Mouse (Mus musculus) left cerebral cortex, adult 2 months (tissue): ENCODE data around the gene Mettl14. TPM values are rescaled to one million over a fixed set of nuclear protein-coding genes. Genes with fewer than 3 reads are reported as not detected.
A peak's percentile ranks its signal among the peaks of the same experiment; 100 is the strongest.

Experiments
- DNase-seq, 2 experiments: peaks; one replicate each; pipeline ENCODE4 v3.0.0; 2021 to 2022; ENCODE audit warnings: low spot score in 2 of 2, mixed read lengths in 1 of 2; ENCODE audit errors: extremely low spot score in 1 of 2
- H3K27ac ChIP-seq: fragments of 200-600 bp; 2 replicates; pipeline ENCODE4 v1.8.1; 2022
- H3K4me3 ChIP-seq: fragments of 200-600 bp; 2 replicates; pipeline ENCODE4 v1.8.1; 2022
- CTCF ChIP-seq: fragments of 200-600 bp; IDR thresholded peaks from 2 replicates; pipeline ENCODE4 v1.8.1; 2022; ENCODE audit warnings: antibody characterized with exemption, mild to moderate bottlenecking, moderate library complexity
- intact Hi-C: fragments of 180-260 bp; cut with DNase I; formaldehyde crosslinking; loops from one replicate; pipeline ENCODE4 v1.15.1; 2025
- long read RNA-seq, 2 experiments: library from polyadenylated mRNA; stranded (forward); transcript quantifications; one replicate each; pipeline ENCODE4 v2.0.0; 2021; ENCODE audit warnings: borderline mapping rate in 2 of 2
- total RNA-seq, 2 experiments: library from RNA; stranded (reverse); gene quantifications; 2 replicates each; pipeline ENCODE4 v1.2.3; 2021

The Mettl14 gene
- 10 to 100 TPM; 11.2 to 12.3 TPM for total RNA-seq
- long read RNA-seq, experiment 1, transcript Mettl14-201 (11 exons, 2,741 nt): major isoform, 8 of 15 reads
- long read RNA-seq, experiment 1, partial matches to known transcripts: 1 of 15 reads
- long read RNA-seq, experiment 1, other reads (novel, unspliced or antisense): 6 of 15 reads
- long read RNA-seq, experiment 2, transcript Mettl14-201 (11 exons, 2,741 nt): major isoform, 5 of 6 reads
- long read RNA-seq, experiment 2, partial matches to known transcripts: 1 of 6 reads
- long read RNA-seq, experiment 2, other reads (novel, unspliced or antisense): 0 of 6 reads

DNA sequence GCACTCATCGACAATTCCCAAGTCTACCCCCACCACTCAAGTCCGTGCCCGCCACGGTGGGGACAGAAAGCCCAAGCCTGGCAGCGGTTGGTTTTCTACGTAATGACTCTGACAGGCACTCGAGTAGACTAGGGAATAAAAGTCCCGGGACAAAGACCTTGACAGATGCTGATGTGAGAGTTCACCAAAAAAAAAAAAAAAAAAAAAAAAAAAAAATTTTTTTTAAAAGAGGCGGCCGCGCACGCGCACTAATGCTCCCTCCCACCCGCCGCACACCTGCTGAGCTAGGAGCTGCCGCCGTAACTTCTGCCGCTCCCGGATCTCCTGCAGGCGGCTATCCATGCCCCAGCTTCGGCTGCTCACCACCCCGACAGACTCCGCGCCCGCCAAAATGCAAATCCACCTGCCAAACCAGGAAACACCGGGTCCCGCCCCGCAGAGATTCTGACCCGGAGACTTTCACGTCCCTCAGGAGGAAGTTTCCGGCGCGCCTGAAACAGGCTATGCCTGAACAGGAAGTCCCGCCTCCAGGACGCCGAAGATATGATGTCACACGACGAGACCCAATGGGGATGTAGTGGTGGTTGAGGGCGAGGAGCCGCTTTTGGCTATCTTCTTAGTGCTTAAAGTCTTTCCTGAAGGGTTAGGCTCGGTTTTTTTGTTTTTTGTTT lies at the start of gene Mettl14:
TSS of gene Mettl14 (minus strand) at position 623 of the 671 bp plus-strand sequence.
- peak; percentile 94 to 95 for DNase-seq
- no peak for TF ChIP-seq CTCF
- Histone ChIP-seq H3K4me3 (peak within 1 kb of the TSS; percentile 83), H3K27ac (peak within 1 kb of the TSS; percentile 91)
- intact Hi-C loops: loop anchor here (1.0 to 10.0 kb wide), 3 partner anchors 61 to 889 kb away; partner anchors contain the start of gene Prss12

- no peak overlapping the region for H3K27ac ChIP-seq
- TF ChIP-seq CTCF: no peak
- no peak overlapping the region for H3K4me3 ChIP-seq
- DNase-seq: no peak
- intact Hi-C loops: no loop called here
Observed at GRCm38 (mm10) chr3:123433362-123433761, 47.5 kb upstream of the Mettl14 start.

DNA sequence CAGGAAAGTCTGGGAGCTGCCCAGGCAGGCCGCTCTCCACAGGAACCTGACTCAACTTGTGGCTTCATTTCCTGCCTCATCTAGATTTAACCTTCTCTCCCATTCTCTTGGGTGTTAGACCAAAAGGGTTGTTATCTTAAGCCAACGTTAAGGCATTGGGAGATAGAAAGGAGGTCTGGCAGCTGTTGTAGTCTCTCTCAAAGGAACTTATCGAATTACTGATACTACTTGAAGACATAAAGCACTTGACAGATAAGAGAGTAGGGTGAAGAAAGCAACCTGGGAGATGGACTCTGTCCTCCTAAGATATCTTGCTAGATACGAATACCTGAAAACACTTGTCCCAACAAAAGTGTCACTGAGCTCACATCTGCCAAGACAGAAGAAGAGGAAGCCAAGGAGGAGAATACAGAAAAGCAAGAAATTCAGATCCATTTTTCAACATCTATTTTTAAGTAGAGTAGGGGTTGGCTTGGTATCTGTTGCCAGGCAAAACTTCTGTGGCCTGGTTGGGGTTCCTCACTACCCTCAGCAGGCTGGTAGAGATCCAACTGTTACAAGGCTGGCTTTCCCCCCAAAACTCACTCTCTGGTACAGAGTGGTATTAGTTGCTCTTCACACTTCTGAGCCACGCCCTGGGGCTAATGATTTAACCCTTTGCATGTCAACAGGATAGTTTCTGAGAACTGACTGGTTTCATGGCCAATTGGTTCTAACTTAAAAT lies 46.2 kb upstream of the Mettl14 start:
- no peak for TF ChIP-seq CTCF
- DNase-seq: no peak
- intact Hi-C loops: no loop called here
- H3K4me3 ChIP-seq: no peak overlapping the region
- no peak overlapping the region for H3K27ac ChIP-seq

DNA sequence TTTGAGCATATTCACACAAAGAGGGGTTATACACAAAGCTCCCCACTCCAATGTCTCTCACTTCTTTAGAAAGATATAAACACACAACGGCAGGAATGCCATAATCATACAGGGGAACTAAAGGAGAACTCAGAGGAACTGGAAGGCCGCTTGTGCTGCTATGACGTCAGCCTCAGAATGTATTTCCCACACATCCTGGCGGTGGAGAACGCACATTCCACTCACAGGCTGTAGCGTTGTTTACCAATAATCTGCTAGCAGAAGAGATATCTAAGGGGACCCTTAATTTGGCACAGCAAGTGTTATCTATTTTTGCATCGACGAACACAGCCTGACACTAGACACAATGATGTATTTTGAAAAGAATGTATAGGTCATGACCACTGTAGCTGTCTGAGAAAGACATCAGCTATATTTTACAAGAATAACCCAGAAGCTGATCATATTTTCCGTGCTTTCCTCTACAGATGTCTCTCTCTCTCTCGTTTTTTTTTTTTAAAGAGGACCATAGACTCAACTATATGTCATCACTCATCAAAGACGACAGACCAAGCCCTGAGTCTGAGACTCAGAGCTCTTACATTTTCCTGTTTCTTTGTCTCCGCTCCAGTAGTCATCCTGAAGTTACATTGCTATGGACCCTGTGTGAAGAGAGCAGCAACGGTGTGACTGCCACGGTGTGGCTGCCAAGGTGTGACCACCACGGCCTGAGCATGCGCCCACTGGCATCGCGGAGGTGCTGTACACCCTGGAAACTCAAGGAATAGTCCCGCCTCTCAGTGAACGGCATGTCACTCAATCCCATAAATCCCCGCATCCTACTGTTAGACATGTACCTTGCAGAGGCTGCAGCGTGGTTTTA lies 43.9 kb upstream of the Mettl14 start:
- intact Hi-C loops: no loop called here
- H3K4me3 ChIP-seq: no peak overlapping the region
- TF ChIP-seq CTCF: no peak

GRCm38 (mm10) chr3:123428005-123428404 lies 42.1 kb upstream of the Mettl14 start:
- no peak for DNase-seq
- intact Hi-C loops: no loop called here
- Histone ChIP-seq H3K4me3 (no peak overlapping the region), H3K27ac (no peak overlapping the region)
- TF ChIP-seq CTCF: no peak

More for the DNA sequence above, 43.9 kb upstream of the Mettl14 start:
- no peak for DNase-seq
- no peak overlapping the region for H3K27ac ChIP-seq

- no peak for DNase-seq
- Histone ChIP-seq H3K27ac (no peak overlapping the region), H3K4me3 (no peak overlapping the region)
- intact Hi-C loops: no loop called here
- TF ChIP-seq CTCF: no peak
Observed at GRCm38 (mm10) chr3:123425647-123426046, 39.7 kb upstream of the Mettl14 start.

GRCm38 (mm10) chr3:123413173-123413572 lies 27.3 kb upstream of the Mettl14 start:
- no peak overlapping the region for H3K4me3 ChIP-seq
- DNase-seq: no peak
- no peak overlapping the region for H3K27ac ChIP-seq
- TF ChIP-seq CTCF: no peak; the same call in 1 of the 2 replicates
- intact Hi-C loops: no loop called here

- Histone ChIP-seq H3K4me3 (no peak overlapping the region), H3K27ac (no peak overlapping the region)
- DNase-seq: no peak
- no peak for TF ChIP-seq CTCF
- intact Hi-C loops: no loop called here
Observed at GRCm38 (mm10) chr3:123411821-123412578, 26.1 kb upstream of the Mettl14 start.

- no peak for DNase-seq
- intact Hi-C loops: no loop called here
- H3K27ac ChIP-seq: no peak overlapping the region
- no peak for TF ChIP-seq CTCF
- no peak overlapping the region for H3K4me3 ChIP-seq
Observed at GRCm38 (mm10) chr3:123404945-123405344, 19.0 kb upstream of the Mettl14 start.

GRCm38 (mm10) chr3:123397562-123398481 lies 11.9 kb upstream of the Mettl14 start:
- intact Hi-C loops: no loop called here
- no peak overlapping the region for H3K4me3 ChIP-seq
- no peak for DNase-seq
- no peak for TF ChIP-seq CTCF
- H3K27ac ChIP-seq: no peak overlapping the region
